Mouse (Mus musculus): Measurements from ENCODE around the gene Ush1g. TPM values are rescaled to one million over a fixed set of nuclear protein-coding genes. Genes with fewer than 3 reads are reported as not detected.

Gene Ush1g
- polyA plus RNA-seq, 1 experiment from 2014 or later: 0.62 TPM

DNA sequence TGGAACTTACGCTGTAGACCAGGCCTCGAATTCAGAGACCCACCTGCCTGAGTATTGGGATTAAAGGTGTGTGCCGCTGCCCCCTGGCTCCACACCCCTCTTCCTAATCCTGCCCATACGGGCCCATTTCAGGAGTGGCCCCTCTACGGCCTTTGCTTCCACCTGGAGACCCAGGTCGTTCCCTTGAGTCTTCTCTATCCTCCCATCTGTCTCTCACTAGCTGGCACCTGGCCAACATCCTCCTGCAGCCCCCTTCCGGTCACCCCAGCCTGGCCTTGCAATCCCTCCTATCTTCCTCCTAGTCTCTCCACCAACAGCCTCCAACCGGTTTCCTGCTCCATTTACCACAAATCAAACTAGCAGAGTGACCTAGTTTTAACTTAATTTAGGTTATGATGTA, 32.0 kb downstream of the Ush1g start:
- H3K9me3 ChIP-seq (replicated peaks; ENCODE audit: control insufficient read depth, low read length): no peaks in the 10 kb centered on the region
- no peaks in the 10 kb centered on the region for H3K36me3 ChIP-seq (ENCODE audit: control insufficient read depth, insufficient read depth, low read length)
- H3K27ac ChIP-seq (ENCODE audit: low read length): no peak overlapping the region
- no peak overlapping the region for H3K9ac ChIP-seq (ENCODE audit: low read length)
- peaks cover 31% of the 10 kb centered on the region for H3K4me1 ChIP-seq (ENCODE audit: control insufficient read depth, insufficient read depth, low read length)
- no peak overlapping the region for H3K4me2 ChIP-seq (ENCODE audit: low read depth, low read length)
- ATAC-seq (ENCODE audit: insufficient read depth, low FRiP score): no peak
- no peaks in the 10 kb centered on the region for H3K27me3 ChIP-seq (ENCODE audit: control insufficient read depth, insufficient read depth, low read length)
- 63% methylated on average over 8 of the region's 8 CpGs for WGBS
- H3K4me3 ChIP-seq (replicated peaks; ENCODE audit: low read length): no peak overlapping the region

- Histone ChIP-seq H3K4me1 (ENCODE audit: control insufficient read depth, insufficient read depth, low read length) (peaks cover 31% of the 10 kb centered on the region), H3K27me3 (ENCODE audit: control insufficient read depth, insufficient read depth, low read length) (no peaks in the 10 kb centered on the region), H3K4me2 (ENCODE audit: low read depth, low read length) (no peak overlapping the region), H3K27ac (ENCODE audit: low read length) (no peak overlapping the region), H3K4me3 (replicated peaks; ENCODE audit: low read length) (no peak overlapping the region), H3K9me3 (replicated peaks; ENCODE audit: control insufficient read depth, low read length) (no peaks in the 10 kb centered on the region), H3K36me3 (ENCODE audit: control insufficient read depth, insufficient read depth, low read length) (no peaks in the 10 kb centered on the region), H3K9ac (ENCODE audit: low read length) (no peak overlapping the region)
- 93% methylated on average over 2 of the region's 2 CpGs for WGBS
- ATAC-seq (ENCODE audit: insufficient read depth, low FRiP score): no peak
Measured at GRCm38 (mm10) chr11:115288305-115288704, 33.5 kb downstream of the Ush1g start.

DNA sequence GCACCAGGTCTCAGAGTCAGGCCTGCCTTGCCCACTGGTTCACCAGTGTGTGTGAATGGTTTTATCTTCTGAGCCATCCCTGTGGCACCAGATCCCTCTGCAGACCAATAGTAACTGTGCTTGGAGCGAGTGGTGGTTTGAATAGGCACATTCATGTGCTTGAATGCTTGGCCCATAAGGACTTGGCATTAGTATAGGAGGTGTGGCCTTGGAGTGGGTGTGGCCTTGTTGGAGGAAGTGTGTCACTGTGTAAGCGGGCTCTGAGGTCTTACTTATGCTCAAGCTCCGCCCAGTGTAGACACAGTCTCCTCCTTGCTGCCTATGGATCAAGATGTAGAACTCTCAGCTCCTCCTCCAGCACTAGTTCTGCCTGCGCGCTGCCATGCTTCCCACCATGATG, 34.5 kb downstream of the Ush1g start:
- Histone ChIP-seq H3K4me3 (replicated peaks; ENCODE audit: low read length) (no peak overlapping the region), H3K9ac (ENCODE audit: low read length) (no peak overlapping the region), H3K4me1 (ENCODE audit: control insufficient read depth, insufficient read depth, low read length) (peaks cover 24% of the 10 kb centered on the region), H3K4me2 (ENCODE audit: low read depth, low read length) (no peak overlapping the region), H3K9me3 (replicated peaks; ENCODE audit: control insufficient read depth, low read length) (no peaks in the 10 kb centered on the region), H3K36me3 (ENCODE audit: control insufficient read depth, insufficient read depth, low read length) (no peaks in the 10 kb centered on the region), H3K27ac (ENCODE audit: low read length) (no peak overlapping the region), H3K27me3 (ENCODE audit: control insufficient read depth, insufficient read depth, low read length) (no peaks in the 10 kb centered on the region)
- 86% methylated on average over 5 of the region's 5 CpGs for WGBS
- no peak for ATAC-seq (ENCODE audit: insufficient read depth, low FRiP score)

DNA sequence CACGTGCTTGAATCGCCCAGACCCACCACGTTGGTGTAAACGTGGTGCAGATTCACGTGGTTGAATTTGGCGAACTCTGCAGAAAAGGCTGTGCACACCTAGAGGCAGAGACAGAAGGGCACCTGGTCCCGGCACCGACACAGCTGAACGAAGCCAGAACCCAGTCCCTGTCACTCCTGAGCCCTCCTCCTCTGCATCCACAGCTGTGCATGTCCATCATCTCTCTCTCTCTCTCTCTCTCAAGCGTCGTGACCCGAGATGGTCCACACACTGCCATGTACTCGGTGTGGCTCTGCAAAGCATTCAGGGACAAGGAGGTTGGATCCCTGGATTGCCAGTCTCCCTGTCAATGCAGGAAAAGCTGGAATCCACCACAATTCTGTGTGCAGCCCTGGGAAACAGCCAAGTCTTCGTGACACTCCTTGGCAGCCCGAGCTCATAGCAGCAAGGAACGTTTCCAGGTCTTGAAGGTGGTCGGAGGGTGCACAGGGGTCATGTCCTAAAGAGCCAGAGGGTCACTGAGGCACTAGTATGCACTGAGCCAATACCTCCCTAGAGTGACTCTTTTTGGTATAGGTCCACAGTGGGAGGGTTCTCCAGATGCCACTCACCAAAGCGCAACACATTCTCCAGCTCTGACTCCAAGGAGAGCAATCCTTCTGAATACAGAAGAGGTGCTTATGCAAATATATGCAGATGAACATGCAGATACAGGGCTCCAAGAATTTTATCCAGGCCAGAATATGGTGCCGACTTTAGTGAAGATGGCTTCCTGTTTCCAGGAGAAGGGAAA, 35.4 kb downstream of the Ush1g start:
- Histone ChIP-seq H3K36me3 (ENCODE audit: control insufficient read depth, insufficient read depth, low read length) (no peaks in the 10 kb centered on the region), H3K4me3 (replicated peaks; ENCODE audit: low read length) (no peak overlapping the region), H3K4me2 (ENCODE audit: low read depth, low read length) (no peak overlapping the region), H3K4me1 (ENCODE audit: control insufficient read depth, insufficient read depth, low read length) (peaks cover 18% of the 10 kb centered on the region), H3K27ac (ENCODE audit: low read length) (no peak overlapping the region), H3K9ac (ENCODE audit: low read length) (no peak overlapping the region), H3K27me3 (ENCODE audit: control insufficient read depth, insufficient read depth, low read length) (no peaks in the 10 kb centered on the region), H3K9me3 (replicated peaks; ENCODE audit: control insufficient read depth, low read length) (no peaks in the 10 kb centered on the region)
- no peak for ATAC-seq (ENCODE audit: insufficient read depth, low FRiP score)
- WGBS: 75% methylated on average over 19 of the region's 19 CpGs

DNA sequence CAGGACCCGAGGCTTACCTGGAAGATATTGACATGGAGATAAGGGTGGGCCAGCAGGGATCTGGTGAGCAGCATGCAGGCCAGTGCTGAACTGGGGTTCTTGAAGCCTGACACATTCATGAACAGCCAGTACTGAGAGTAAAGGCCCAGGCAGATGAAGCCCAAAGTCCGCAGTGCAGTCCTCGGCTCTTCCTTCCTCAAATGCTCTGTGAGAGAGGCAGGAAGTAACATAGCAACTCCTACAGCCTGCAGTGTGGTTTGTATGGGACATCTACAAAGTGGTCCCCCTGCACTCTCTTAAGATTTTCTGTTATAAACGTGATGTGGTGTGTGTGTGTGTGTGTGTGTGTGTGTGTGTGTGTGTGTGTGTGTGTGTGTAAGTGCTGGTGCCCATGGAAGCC, 36.6 kb downstream of the Ush1g start:
- Histone ChIP-seq H3K27ac (ENCODE audit: low read length) (no peak overlapping the region), H3K4me1 (ENCODE audit: control insufficient read depth, insufficient read depth, low read length) (peaks cover 6% of the 10 kb centered on the region), H3K9ac (ENCODE audit: low read length) (no peak overlapping the region), H3K9me3 (replicated peaks; ENCODE audit: control insufficient read depth, low read length) (no peaks in the 10 kb centered on the region), H3K4me2 (ENCODE audit: low read depth, low read length) (no peak overlapping the region), H3K27me3 (ENCODE audit: control insufficient read depth, insufficient read depth, low read length) (no peaks in the 10 kb centered on the region), H3K36me3 (ENCODE audit: control insufficient read depth, insufficient read depth, low read length) (no peaks in the 10 kb centered on the region), H3K4me3 (replicated peaks; ENCODE audit: low read length) (no peak overlapping the region)
- no peak for ATAC-seq (ENCODE audit: insufficient read depth, low FRiP score)
- 59% methylated on average over 4 of the region's 4 CpGs for WGBS

DNA sequence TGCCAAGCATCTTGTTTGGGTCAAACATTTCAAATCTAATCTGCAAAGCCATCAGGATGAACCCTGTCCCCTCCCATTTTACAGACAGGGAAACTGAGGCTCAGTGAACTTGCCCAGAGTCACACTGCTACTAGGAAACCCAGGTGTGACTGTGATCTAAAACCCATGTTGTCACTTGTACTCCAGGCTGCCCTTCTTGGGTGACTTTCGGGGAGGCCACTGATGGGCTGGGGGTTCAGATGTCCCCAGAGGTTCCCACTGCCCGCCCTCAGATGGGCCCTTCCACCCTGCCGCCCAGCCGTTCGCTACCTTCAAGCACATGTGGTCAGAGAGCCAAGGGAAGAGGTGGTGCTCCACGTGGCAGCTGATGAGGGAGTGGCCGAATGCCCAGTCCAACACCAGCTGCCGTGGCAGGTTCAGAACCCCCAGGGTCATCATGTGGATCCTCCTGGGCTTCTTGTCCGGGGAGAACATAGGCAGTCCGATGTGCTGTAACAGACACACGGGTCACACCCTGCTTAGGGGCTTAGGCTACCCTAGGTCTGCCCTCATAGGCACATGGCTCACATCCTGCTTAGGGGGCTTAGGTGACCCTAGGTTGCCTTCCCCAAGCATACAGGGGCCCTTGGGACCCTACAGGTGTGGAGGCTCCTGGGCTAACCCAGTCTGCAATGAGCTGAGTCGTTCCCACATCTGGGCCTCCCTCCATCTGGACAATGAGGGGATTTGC, 37.8 kb downstream of the Ush1g start:
- Histone ChIP-seq H3K9ac (ENCODE audit: low read length) (no peak overlapping the region), H3K9me3 (replicated peaks; ENCODE audit: control insufficient read depth, low read length) (no peaks in the 10 kb centered on the region), H3K27ac (ENCODE audit: low read length) (no peak overlapping the region), H3K4me3 (replicated peaks; ENCODE audit: low read length) (no peak overlapping the region), H3K27me3 (ENCODE audit: control insufficient read depth, insufficient read depth, low read length) (no peaks in the 10 kb centered on the region), H3K36me3 (ENCODE audit: control insufficient read depth, insufficient read depth, low read length) (no peaks in the 10 kb centered on the region), H3K4me1 (ENCODE audit: control insufficient read depth, insufficient read depth, low read length) (no peaks in the 10 kb centered on the region), H3K4me2 (ENCODE audit: low read depth, low read length) (no peak overlapping the region)
- no peak for ATAC-seq (ENCODE audit: insufficient read depth, low FRiP score)
- 87% methylated on average over 12 of the region's 12 CpGs for WGBS

GRCm38 (mm10) chr11:115283486-115283765, 38.4 kb downstream of the Ush1g start:
- H3K4me3 ChIP-seq (replicated peaks; ENCODE audit: low read length): no peak overlapping the region
- no peaks in the 10 kb centered on the region for H3K27me3 ChIP-seq (ENCODE audit: control insufficient read depth, insufficient read depth, low read length)
- no peaks in the 10 kb centered on the region for H3K36me3 ChIP-seq (ENCODE audit: control insufficient read depth, insufficient read depth, low read length)
- no peaks in the 10 kb centered on the region for H3K4me1 ChIP-seq (ENCODE audit: control insufficient read depth, insufficient read depth, low read length)
- H3K9me3 ChIP-seq (replicated peaks; ENCODE audit: control insufficient read depth, low read length): no peaks in the 10 kb centered on the region
- ATAC-seq (ENCODE audit: insufficient read depth, low FRiP score): no peak
- WGBS: 69% methylated on average over 9 of the region's 9 CpGs
- H3K4me2 ChIP-seq (ENCODE audit: low read depth, low read length): no peak overlapping the region
- no peak overlapping the region for H3K9ac ChIP-seq (ENCODE audit: low read length)
- no peak overlapping the region for H3K27ac ChIP-seq (ENCODE audit: low read length)

DNA sequence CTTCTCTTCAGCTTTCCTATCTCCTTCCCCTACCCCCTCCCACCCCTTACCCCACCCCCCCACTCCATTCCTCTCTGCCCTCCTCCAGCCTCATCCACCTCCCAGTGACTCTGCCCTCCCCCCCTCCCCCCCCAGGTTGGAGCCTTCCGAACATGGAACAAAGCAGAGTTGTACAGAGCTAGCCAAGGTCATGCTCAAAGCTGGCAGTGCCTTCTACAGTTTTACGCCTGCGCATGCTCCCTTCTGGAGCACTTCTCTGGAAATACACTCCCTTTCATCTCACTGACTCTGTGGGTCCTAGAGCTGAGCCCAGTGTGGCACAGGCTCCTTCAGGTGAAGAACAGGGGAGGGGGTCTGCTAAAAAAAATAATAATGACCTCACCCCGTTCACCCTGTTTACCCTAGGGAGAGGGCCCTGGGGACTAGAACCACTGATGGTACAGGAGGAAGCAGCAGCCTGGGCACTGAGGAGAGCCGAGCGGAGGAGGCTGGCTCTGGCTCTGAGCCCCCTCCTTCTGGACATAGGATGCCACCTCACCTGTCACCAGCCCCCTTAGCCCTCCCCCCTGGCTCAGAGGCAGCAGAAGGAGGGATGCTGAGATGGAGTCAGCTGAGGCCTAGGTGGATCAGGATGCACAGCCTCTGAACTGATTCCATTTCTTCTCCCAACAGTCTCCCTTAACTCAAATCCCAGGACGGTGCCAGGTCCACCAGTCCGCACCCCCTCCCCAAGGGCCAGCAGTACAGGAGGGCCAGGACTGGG, 38.9 kb downstream of the Ush1g start:
- Histone ChIP-seq H3K9ac (ENCODE audit: low read length) (no peak overlapping the region), H3K9me3 (replicated peaks; ENCODE audit: control insufficient read depth, low read length) (no peaks in the 10 kb centered on the region), H3K27ac (ENCODE audit: low read length) (no peak overlapping the region), H3K27me3 (ENCODE audit: control insufficient read depth, insufficient read depth, low read length) (no peaks in the 10 kb centered on the region), H3K4me2 (ENCODE audit: low read depth, low read length) (no peak overlapping the region), H3K4me3 (replicated peaks; ENCODE audit: low read length) (no peak overlapping the region), H3K36me3 (ENCODE audit: control insufficient read depth, insufficient read depth, low read length) (no peaks in the 10 kb centered on the region), H3K4me1 (ENCODE audit: control insufficient read depth, insufficient read depth, low read length) (no peaks in the 10 kb centered on the region)
- WGBS: 83% methylated on average over 8 of the region's 8 CpGs
- no peak for ATAC-seq (ENCODE audit: insufficient read depth, low FRiP score)

GRCm38 (mm10) chr11:115282295-115282694, 39.5 kb downstream of the Ush1g start:
- Histone ChIP-seq H3K4me2 (ENCODE audit: low read depth, low read length) (no peak overlapping the region), H3K9me3 (replicated peaks; ENCODE audit: control insufficient read depth, low read length) (no peaks in the 10 kb centered on the region), H3K27ac (ENCODE audit: low read length) (no peak overlapping the region), H3K27me3 (ENCODE audit: control insufficient read depth, insufficient read depth, low read length) (no peaks in the 10 kb centered on the region), H3K4me1 (ENCODE audit: control insufficient read depth, insufficient read depth, low read length) (no peaks in the 10 kb centered on the region), H3K36me3 (ENCODE audit: control insufficient read depth, insufficient read depth, low read length) (no peaks in the 10 kb centered on the region), H3K9ac (ENCODE audit: low read length) (no peak overlapping the region), H3K4me3 (replicated peaks; ENCODE audit: low read length) (no peak overlapping the region)
- no peak for ATAC-seq (ENCODE audit: insufficient read depth, low FRiP score)
- 76% methylated on average over 8 of the region's 8 CpGs for WGBS

Measured in stomach, embryonic 16.5 days (tissue).